Mouse (Mus musculus): ENCODE measurements around the gene Prpf6.

DNA sequence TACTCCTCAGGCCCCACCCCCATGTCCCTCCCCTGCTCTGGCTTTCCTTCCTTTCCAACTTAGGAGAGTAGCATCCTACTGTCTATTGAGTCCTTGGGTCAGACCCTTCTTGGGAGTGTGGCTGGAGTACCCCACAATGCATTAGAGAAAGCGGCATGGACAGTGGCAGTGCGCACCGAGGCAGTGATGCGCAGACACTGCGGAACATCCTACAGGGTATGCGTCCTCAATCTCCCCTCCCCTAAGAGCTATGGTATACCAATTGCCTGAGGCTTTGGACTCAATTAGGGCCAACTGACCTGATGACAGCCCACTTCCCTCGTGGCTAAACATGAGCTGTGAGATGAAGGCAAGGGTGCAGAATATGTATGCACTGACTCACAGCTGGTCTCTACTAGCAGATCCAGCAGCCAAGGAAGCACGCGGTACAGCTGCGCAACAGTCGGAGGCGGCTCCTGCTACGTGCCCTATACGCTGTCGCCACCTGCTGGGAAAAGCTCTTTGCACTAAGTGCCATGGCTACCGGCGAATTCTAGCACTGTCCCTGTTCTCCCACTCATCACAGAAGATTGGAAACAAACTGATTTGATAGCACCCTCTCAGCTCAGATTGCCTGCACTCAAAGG lies 67.4 kb downstream of the Prpf6 start:
- no peak for TF ChIP-seq USF1 (IDR thresholded peaks at IDR 0.05; ENCODE audit: low read depth, low read length)
- no peak for TF ChIP-seq MAX (IDR thresholded peaks at IDR 0.05; ENCODE audit: low read length)
- TF ChIP-seq CTCF (IDR thresholded peaks at IDR 0.05 in 2 of 3, conservative IDR thresholded peaks at IDR 0.05 in 1 of 3; ENCODE audit: control insufficient read depth in 1 of 3, insufficient read depth in 1 of 3, low read depth in 2 of 3, low read length in 3 of 3, poor library complexity in 1 of 3, severe bottlenecking in 1 of 3) = peak in 1 of 3 experiments; percentile 47; a peak in 1 of 6 replicates
- no peak for TF ChIP-seq ZMIZ1 (IDR thresholded peaks at IDR 0.05; ENCODE audit: low read depth, low read length)
- TF ChIP-seq EP300 (IDR thresholded peaks at IDR 0.05; ENCODE audit: low read depth in 1 of 2, low read length in 2 of 2) = no peak
